Mouse (Mus musculus): ENCODE measurements around the gene Tmtc2.

- TF ChIP-seq CTCF (IDR thresholded peaks at IDR 0.05; ENCODE audit: extremely low read depth, insufficient read depth, insufficient read length, insufficient replicate concordance) (no peak), POLR2A (IDR thresholded peaks at IDR 0.05; ENCODE audit: low read depth, low read length) (no peak)
Observed at GRCm38 (mm10) chr10:105287575-105287974, 286.7 kb downstream of the Tmtc2 start.

Data from spleen, adult 2 months (tissue).